9 mouse cellular contexts compared by ENCODE assay signal in the genomic region with DNA sequence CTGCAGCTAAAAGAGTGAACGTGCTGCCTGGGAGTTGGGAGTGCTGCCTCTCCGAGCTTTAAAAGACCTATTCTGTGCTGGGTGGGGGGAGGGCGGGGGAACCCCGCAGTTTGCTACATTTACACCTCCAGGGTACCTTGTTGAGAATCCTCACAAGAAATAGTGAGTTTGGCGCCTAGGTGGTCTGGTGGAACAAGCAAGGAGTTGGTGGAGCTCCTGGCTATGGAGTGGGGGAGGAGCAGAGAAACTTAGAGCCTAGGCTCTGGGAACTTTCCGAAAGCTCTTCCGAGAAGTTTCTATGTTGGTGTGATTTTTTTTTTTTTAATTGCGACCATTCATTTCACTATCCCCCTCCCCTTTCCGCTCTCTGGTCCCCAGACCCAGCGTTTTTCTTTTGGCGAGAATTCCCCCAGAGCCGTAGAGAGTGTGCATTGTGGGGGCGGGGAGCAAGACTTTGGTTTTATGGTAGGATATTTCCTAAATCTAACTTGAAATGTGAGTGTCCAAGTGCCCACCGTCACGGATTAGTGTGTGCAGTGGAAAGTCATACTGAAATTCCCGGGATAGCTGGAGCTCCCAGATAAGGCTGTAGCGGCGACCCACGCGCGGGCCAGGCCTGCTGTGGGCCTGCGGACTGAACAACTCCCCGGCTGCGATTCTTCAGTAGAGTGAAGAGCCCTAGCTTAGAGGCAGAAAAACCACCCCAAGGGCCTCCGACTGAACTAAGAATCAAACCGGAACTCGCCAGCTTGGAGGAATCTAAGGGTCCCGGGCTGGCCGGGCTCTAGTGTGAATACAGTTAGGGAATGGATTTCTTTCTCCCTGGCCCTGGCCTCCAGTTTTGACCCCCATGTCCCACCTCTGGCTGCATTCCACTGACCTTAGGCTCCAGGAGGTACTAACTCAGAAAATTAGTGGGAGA. TPM values are rescaled to one million over a fixed set of nuclear protein-coding genes. Genes with fewer than 3 reads are reported as not detected.
DNase-seq lines count a peak whose midpoint lies in the region; ATAC-seq and TF ChIP-seq lines count a peak whose summit lies in the region.
"Had no signal": no experiment of that assay in that cellular context is flagged by ENCODE, and none has a peak within 500 bp of the region (broad histone marks: within the 10 kb centered on the region; RNA-seq: fewer than 3 reads in every experiment).

No protein-coding gene starts in this region.

- DNase-seq in kidney, adult 2 months: no peak
- no peak for DNase-seq in kidney, adult 18-20 months
- peak; percentile 63 for DNase-seq in hindbrain, embryonic 11.5 days (ENCODE audit: low spot score)
- DNase-seq in left cerebral cortex, adult 2 months (ENCODE audit: extremely low spot score in 1 of 2, low spot score in 2 of 2): no peak
- no peak for DNase-seq in layer of hippocampus, postnatal 10 days (ENCODE audit: low spot score in 2 of 2)

- intact Hi-C loops in left cerebral cortex, adult 2 months (cut with DNase I): no loop called here

- H3K4me1 ChIP-seq in kidney, adult 2 months (ENCODE audit: control insufficient read depth, insufficient read depth, low read length): no peaks in the 10 kb centered on the region
- H3K4me1 ChIP-seq in hindbrain, embryonic 11.5 days (replicated peaks; ENCODE audit: control insufficient read depth, insufficient read depth, low read length): peaks cover 12% of the 10 kb centered on the region
- peaks cover 30% of the 10 kb centered on the region for H3K4me1 ChIP-seq in liver, embryonic 15.5 days (replicated peaks)
- peaks cover 8% of the 10 kb centered on the region; the same call in 1 of the 2 replicates for H3K4me1 ChIP-seq in stomach, embryonic 14.5 days (ENCODE audit: control insufficient read depth, insufficient read depth, low read length)

- H3K9ac ChIP-seq in hindbrain, embryonic 11.5 days (ENCODE audit: low read depth, low read length): peak overlapping the region; percentile 58
- no peak overlapping the region for H3K9ac ChIP-seq in liver, embryonic 15.5 days
- no peak overlapping the region; the same call in 1 of the 2 replicates for H3K9ac ChIP-seq in stomach, embryonic 14.5 days (replicated peaks; ENCODE audit: low read depth, low read length)

- H3K27ac ChIP-seq in kidney, adult 2 months (ENCODE audit: insufficient read depth, low read depth, low read length): no peak overlapping the region
- H3K27ac ChIP-seq in hindbrain, embryonic 11.5 days (ENCODE audit: low read depth, low read length): peak overlapping the region; percentile 99
- H3K27ac ChIP-seq in liver, embryonic 15.5 days (replicated peaks): no peak overlapping the region
- no peak overlapping the region for H3K27ac ChIP-seq in stomach, embryonic 14.5 days (ENCODE audit: low read length)
- no peak overlapping the region for H3K27ac ChIP-seq in left cerebral cortex, adult 2 months

- no peak for ATAC-seq in hindbrain, embryonic 11.5 days (ENCODE audit: low FRiP score)
- ATAC-seq in liver, embryonic 15.5 days (ENCODE audit: insufficient read depth): no peak
- no peak for ATAC-seq in stomach, embryonic 14.5 days (ENCODE audit: insufficient number of reproducible peaks, insufficient read depth, low FRiP score, low read depth)
- ATAC-seq in CD4-positive, CD25-positive, alpha-beta regulatory T cell, adult 4 months: no peak

- no peak for TF ChIP-seq CTCF in kidney, adult 2 months (conservative IDR thresholded peaks at IDR 0.05; ENCODE audit: insufficient read depth, insufficient read length, low read depth, low read length)
- TF ChIP-seq CTCF in left cerebral cortex, adult 2 months (IDR thresholded peaks at IDR 0.05): no peak

- H3K27me3 ChIP-seq in kidney, adult 2 months (replicated peaks; ENCODE audit: control insufficient read depth, insufficient read depth, low read length): no peaks in the 10 kb centered on the region
- H3K27me3 ChIP-seq in hindbrain, embryonic 11.5 days (ENCODE audit: control insufficient read depth, insufficient read depth, low read length): peaks cover 8% of the 10 kb centered on the region; the same call in 1 of the 2 replicates
- peaks cover 100% of the 10 kb centered on the region for H3K27me3 ChIP-seq in liver, embryonic 15.5 days
- peaks cover 73% of the 10 kb centered on the region for H3K27me3 ChIP-seq in stomach, embryonic 14.5 days (ENCODE audit: control insufficient read depth, insufficient read depth, low read length)

- H3K9me3 ChIP-seq in hindbrain, embryonic 11.5 days (ENCODE audit: control insufficient read depth, low read length): no peaks in the 10 kb centered on the region
- no peaks in the 10 kb centered on the region for H3K9me3 ChIP-seq in liver, embryonic 15.5 days (replicated peaks)
- H3K9me3 ChIP-seq in stomach, embryonic 14.5 days (ENCODE audit: control insufficient read depth, low read depth, low read length): no peaks in the 10 kb centered on the region

- H3K4me3 ChIP-seq in kidney, adult 2 months (ENCODE audit: insufficient read depth, low read depth, low read length): peak overlapping the region; percentile 73
- peak overlapping the region; percentile 94 for H3K4me3 ChIP-seq in hindbrain, embryonic 11.5 days (ENCODE audit: low read depth, low read length)
- H3K4me3 ChIP-seq in liver, embryonic 15.5 days (replicated peaks): peak overlapping the region; percentile 47
- peak overlapping the region; percentile 51 for H3K4me3 ChIP-seq in stomach, embryonic 14.5 days (ENCODE audit: low read depth, low read length)
- H3K4me3 ChIP-seq in left cerebral cortex, adult 2 months: no peak overlapping the region

- 34% methylated on average over 29 of the region's 29 CpGs for WGBS in kidney, adult 2 months
- WGBS in hindbrain, embryonic 11.5 days: 1% methylated on average over 29 of the region's 29 CpGs
- WGBS in liver, embryonic 15.5 days (ENCODE audit: insufficient replicate concordance): 3% methylated on average over 29 of the region's 29 CpGs
- WGBS in stomach, embryonic 14.5 days: 2% methylated on average over 29 of the region's 29 CpGs

- peak overlapping the region; percentile 84 for H3K4me2 ChIP-seq in hindbrain, embryonic 11.5 days (replicated peaks; ENCODE audit: low read depth, low read length)
- peak overlapping the region; percentile 68 for H3K4me2 ChIP-seq in liver, embryonic 15.5 days
- H3K4me2 ChIP-seq in stomach, embryonic 14.5 days (replicated peaks; ENCODE audit: low read depth, low read length): peak overlapping the region; percentile 93

- H3K36me3 ChIP-seq in kidney, adult 2 months (ENCODE audit: control insufficient read depth, insufficient read depth, low read length): peaks cover 2% of the 10 kb centered on the region
- H3K36me3 ChIP-seq in hindbrain, embryonic 11.5 days (ENCODE audit: control insufficient read depth, insufficient read depth, low read length): no peaks in the 10 kb centered on the region
- H3K36me3 ChIP-seq in liver, embryonic 15.5 days (replicated peaks): no peaks in the 10 kb centered on the region
- H3K36me3 ChIP-seq in stomach, embryonic 14.5 days (ENCODE audit: control insufficient read depth, insufficient read depth, low read length): no peaks in the 10 kb centered on the region
- H3K36me3 ChIP-seq: G1E had no signal

- TF ChIP-seq POLR2A in kidney, adult 2 months (IDR thresholded peaks at IDR 0.05; ENCODE audit: low read depth, low read length): no peak

RNA-seq across cellular contexts. Expression of gene Irx3, which starts 0.8 kb away (rescaled TPM):
- 22.3 and 28.5 TPM in 2 replicates for polyA plus RNA-seq in kidney, adult 2 months (2012; rRNA removed)
- 26.2 and 28.1 TPM in 2 replicates for polyA plus RNA-seq in hindbrain, embryonic 11.5 days (2014; fragmentation: Nextera tagmentation; extraction: Ambion mirVana)
- polyA plus RNA-seq in liver, embryonic 15.5 days (2015; fragmentation: Nextera tagmentation; extraction: Ambion mirVana): 0.05 and 0.09 TPM in 2 replicates
- polyA plus RNA-seq in stomach, embryonic 14.5 days (2014; fragmentation: Nextera tagmentation; extraction: Ambion mirVana): 4.2 and 4.6 TPM in 2 replicates
- polyA plus RNA-seq in CD4-positive, CD25-positive, alpha-beta regulatory T cell, adult 4 months (2017; shearing (Covaris generic)): not detected
- under 1 TPM; 0.14 to 0.21 TPM for total RNA-seq in left cerebral cortex, adult 2 months (2021)
- under 1 TPM; 0.29 to 0.50 TPM for total RNA-seq in layer of hippocampus, postnatal 10 days (2021)
- polyA plus RNA-seq: G1E had no signal
